Mouse (Mus musculus): ENCODE results near the gene Med26.

- TF ChIP-seq TAL1 (IDR thresholded peaks at IDR 0.05; ENCODE audit: low read length) = no peak
- TF ChIP-seq GATA1 (IDR thresholded peaks at IDR 0.05; ENCODE audit: low read length) = no peak
Measured at GRCm38 (mm10) chr8:72496217-72496616, 51.9 kb downstream of the Med26 start.
